Mouse (Mus musculus): ENCODE data around the gene Uchl3.

Uchl3 gene

DNA sequence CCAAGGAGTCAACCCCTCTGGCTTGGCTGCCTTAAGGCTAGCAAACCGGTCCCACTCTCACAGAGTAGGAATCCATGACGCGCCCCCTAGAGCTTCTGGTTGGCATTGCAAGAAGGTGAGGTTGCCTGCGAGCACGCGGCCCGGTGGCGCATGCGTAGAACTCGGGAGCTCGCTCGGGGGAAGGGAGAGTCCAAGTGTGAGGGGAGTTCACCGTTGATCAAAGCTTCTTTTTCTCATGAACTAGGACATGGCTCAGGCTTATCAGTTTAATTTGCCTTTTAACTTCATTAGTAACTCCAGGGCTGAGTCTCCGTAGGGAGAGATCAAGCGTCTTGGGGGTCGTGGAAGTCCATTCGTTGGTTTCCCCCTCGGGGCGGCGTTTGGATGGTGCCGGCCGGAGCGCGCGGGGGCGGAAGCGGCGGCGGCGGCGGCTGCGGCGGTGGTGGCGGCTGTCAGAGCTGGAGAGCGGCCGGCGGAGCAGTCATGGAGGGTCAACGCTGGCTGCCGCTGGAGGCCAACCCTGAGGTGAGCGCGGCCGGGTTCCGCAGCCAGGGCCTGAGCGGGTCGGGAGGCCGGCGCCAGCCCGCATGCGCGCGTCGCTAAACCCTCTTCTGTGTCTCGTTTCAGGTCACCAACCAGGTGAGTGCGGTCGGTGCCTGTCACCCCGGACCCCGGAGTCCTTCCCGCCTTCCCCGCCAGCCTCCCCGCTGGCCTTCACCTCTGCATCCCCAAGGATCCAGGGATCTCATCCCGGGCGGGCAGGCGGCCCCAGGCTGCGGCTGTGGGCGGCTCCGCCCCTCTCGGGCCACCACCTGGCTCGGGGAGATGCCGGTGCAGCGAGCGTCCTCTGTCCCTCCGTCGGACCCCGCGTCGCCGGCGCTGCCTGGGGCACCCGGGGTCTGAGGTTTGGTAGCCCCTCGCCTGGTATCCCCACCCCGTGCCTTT is at the start of gene Uchl3:
Uchl3 (plus strand) TSS at position 387 of the 945 bp plus-strand sequence.
- peak; percentile 95 for DNase-seq (ENCODE audit: low read depth)

DNA sequence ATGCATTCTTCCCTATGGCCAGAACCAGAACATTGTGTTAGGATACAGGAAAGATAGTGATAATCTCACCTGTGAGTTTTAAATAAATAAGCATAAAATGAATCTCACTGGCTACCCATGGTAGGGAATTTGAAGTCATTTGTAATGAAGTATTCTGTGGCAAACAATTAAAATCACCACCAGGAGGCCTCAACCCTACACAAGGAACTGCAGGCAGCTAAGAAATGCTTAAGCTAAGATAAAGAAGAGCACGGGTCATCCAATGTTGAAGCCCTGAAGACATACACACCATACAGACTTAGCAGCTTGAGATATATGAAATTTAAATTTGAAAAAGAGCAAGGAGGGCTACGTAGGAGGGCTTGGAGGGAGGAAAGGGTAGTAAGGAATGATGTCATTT is 47.9 kb upstream of the Uchl3 start:
- no peak for DNase-seq (ENCODE audit: low read depth)

DNA sequence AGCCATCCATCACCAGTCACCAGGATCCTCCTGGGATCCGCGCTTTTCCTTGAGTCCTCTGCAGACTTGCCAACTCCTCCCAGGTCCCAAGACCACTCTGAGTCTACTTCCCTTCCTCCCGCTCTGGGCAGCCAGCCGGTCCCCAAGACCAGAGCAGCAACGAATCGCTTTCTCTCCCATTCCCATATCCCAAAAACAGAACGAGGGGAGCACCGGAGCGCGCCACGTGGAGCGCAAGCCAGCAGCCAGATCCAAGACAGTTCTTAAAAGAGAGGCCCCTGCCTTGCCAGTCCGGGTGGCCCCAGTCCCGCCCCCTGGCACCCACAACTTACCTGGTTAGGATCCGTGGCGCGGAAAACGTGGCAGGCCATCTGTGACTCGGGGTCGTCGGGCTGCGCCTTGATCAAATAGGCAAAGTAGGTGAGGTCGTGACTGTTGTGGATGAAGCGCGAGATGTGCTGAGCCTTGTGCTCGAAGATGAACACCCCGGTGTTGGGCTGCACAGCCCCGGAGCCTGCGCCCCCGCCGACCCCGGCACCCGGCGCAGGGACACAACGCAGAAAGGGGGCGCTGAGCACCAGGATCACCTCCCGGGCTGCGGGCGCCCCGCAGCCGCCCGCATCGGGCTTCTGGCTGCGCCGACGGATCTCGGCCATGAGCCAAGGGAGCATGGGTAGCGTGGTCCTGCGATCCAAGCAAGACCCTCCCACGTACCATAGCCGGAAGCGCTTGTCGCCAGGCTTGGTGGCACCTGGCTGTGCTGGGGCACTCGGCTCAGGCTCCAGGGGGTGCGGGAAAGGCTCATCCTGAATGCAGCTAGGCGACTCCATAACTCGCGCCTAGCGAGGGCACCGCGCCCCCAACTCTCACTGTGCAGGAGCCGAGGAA is 45.9 kb upstream of the Uchl3 start:
- DNase-seq (ENCODE audit: low read depth) = peak; percentile 7

DNA sequence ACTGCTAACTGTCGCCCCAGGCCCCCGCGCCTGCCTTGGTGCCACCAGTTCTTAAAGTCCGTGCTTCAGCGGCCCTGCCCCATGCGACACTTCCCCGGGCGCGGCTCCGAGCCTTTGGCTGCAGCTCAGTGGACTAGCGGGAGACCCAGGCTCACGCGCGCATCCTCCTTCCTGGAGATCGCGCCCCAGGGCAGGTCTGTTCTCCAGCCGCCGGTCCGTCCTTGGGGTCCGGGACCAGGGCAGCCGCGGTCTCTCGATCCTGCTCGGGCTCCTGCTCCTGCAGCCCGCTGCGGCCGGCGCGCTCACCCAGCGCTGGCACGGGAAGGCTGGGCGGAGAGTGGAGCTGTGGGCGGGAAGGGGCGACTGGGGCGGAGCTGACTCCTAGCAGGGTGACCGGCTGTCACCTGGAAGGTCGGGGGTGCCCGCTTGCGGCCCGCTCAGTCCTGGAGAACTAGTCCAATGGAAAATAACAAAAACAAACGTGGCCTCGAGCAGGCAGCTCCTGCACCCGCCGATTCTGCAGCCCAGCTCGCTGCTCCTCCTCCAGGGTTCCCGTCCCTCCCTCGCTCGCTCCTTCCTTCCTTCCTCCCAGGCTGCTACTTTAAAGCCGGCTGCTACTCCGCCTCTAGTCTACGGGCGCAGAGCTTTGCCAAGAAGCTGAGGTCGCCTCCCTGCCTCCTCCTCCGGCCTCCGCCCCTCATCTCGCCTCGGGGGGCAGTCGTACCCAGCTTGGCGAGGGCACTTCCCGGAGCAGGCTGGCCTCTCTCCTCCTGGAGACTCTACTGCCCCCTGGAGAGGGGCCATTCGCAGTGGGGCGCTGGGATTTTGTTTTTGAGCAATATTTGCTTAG is 45.0 kb upstream of the Uchl3 start, which contains the start of gene Tbc1d4:
Tbc1d4 (minus strand) TSS at position 673 of the 850 bp plus-strand sequence.
- DNase-seq (ENCODE audit: low read depth) = peak; percentile 66

DNA sequence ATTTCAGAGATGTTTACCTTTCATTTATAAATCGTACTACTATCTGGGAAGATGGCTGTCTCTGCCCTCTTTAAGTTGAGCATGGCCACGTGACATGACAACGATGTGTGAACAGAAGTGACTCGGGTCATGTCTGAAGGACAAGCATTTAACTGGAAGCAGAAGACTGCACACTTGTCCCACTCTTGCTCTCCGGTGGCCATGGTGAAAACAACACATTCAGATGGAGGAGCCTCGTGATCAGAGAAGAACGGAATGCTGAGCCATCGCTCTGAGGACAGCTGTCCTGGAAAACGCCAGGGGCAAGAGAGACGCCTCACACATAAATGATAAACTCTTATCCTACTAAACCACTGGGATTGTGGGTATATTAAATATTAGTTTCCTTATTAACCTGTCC is 43.1 kb upstream of the Uchl3 start:
- no peak for DNase-seq (ENCODE audit: low read depth)

DNA sequence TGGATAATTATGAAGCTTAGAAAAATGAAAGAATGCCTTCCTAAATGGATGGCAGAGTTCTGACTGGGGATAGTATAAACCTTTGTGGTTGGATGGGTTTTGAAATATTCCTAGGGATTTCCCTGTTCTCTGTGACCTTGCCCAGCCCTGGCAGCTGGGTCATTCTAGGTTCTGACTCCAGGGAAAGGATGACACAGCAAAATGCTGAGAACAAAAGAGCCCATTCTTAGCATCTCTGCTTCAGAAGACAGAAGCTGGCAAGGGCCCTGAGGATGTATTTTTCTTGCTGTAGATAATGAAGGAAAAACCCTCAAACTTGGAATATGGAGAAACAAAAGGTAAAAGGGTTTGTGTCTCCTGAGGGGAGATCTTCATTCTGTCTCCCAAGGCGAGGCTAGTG is 40.6 kb upstream of the Uchl3 start:
- DNase-seq (ENCODE audit: low read depth) = no peak

DNA sequence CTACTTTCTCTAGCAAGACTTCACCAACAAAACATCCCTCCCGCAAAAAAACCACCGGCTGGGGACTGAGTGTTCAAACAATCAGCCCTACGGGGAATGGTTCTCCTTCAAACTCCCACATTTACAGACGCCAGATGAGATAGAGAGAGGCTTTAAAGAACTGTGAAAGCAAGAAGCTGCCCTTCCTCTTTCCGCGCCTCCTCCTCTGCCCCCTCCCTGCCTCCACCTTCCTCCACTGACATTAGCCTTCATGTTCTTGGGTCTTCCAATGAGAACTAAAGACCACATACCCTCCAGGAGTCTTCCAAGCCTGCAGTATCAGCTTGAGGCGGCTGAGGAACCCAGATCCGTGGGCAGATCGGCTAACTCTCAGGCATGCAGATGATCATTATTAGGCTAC is 37.6 kb upstream of the Uchl3 start:
- no peak for DNase-seq (ENCODE audit: low read depth)

DNA sequence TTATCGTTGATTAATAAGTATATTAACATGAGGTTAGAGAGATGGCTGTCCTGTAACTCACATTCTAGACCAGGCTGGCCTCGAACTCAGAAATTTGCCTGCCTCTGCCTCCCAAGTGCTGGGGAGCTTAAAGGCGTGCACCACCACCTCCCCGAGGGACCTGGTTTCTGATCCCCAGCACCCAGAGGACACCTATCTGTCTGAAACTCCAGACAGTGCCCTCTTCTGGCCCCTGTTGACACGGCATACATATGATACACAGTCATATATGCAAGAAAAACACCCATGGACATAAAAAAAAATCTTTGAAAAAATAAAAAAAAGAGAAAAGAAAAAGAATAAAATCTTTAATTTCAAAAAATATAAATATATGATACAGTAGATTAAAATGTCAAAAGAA is 36.1 kb upstream of the Uchl3 start:
- no peak for DNase-seq (ENCODE audit: low read depth)

DNA sequence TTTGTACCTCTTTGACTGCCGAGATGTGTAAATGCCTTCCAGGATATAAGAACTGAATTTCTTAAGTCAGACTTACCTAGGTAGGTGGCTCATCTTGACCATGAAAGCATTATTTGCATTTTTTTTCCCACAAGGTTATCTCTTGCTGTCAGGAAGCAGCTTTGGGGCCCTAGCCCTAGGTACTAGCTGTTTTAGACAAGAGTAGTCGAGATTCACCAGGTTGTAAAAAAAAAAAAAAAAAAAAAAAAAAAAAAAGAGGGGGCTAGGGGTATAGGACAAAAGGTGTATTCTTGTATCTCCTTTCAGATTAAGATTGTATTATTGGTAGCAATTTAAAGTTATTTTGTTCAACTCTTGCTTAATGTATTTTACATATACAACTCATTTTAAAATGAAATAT is 23.2 kb upstream of the Uchl3 start:
- no peak for DNase-seq (ENCODE audit: low read depth)

DNA sequence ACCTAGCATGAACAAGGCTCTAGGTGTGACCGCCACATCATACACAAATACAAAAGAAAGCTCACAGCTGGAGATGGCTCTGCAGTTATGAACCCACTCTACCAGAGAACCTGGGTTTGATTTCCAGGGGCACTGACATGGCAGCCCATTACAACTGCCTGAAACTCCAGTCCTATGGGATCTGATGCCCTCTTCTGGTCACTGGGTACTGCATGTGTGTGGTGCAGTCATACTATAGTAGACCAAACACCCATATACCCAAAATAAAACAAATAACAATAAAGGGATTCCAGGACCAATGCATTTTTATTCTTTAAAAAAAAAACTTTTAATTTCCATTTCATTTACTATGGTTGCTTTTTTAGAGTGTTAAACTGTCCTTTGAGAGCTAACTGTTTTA is 18.0 kb upstream of the Uchl3 start:
- no peak for DNase-seq (ENCODE audit: low read depth)

DNA sequence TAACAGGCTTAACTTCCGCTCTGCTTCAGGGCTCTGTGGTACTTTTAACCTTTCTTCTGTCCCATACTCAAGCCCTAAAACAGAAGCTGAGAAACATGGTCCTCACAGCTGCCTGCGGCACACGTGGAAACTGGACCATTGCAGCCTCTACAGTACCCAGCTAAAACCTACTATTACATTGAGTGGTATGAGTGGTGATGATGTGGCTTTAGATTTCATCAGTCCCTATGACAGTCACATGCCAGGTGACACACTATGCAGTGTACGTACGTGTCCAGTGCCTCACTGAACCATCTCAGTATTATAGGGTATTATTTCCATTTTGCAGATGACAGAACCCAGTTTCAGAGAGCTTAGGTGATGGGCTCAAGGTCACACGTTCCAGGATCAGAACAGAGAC is 16.4 kb upstream of the Uchl3 start:
- no peak for DNase-seq (ENCODE audit: low read depth)

DNA sequence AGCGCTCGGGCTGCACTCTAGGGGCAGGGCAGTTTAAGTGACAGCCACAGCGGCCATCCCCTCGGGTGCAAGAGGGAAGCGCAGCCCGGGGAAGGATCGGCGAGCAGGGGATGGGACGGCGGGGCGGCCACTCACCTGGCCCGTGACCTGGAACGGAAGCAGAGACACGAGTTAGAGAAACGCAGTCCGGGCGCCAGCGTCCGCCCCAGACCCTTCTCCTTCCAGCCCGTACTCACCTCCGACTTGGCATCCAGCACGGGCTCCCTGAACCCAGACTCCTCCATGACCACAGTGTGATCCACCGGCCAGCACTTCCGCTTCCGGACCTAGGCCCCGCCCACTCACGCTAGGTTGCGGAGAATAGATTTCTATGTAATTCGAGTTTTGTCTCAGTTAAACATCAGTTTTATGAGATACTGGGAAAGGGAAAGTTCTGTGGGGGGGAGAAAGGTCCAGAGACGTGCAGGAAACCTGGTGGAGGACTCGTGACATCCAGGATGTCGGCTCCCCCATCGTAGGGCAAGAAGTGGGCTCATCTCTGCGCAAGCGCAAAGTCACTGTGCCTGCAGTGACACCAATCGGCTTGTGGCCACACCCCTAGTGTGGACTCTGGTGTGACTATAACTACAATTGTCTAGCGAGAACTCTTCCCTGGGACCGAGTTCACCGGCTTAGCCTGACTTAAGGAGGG is 13.5 kb upstream of the Uchl3 start, which contains the start of gene Commd6:
Commd6 (minus strand) TSS at position 534 of the 691 bp plus-strand sequence.
- DNase-seq (ENCODE audit: low read depth) = peak; percentile 84

DNA sequence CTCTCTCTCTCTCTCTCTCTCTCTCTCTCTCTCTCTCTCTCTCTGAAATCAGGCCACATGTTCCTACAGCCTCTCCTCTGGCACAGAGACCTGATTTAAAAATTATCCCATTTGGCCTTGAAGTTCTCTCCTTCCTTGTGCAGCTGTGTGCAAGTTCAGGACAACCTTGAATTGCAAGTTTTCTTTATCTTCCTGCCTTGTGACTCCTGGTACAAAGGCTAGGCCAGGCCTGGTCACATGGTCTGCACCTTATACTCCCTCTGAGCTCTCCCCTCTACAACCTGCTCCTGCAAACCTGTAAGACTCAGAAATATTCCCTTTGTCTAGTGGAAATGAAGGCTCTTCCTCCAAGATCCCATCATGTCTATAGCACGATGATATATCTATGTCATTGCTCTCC is 8.8 kb upstream of the Uchl3 start:
- no peak for DNase-seq (ENCODE audit: low read depth)

DNA sequence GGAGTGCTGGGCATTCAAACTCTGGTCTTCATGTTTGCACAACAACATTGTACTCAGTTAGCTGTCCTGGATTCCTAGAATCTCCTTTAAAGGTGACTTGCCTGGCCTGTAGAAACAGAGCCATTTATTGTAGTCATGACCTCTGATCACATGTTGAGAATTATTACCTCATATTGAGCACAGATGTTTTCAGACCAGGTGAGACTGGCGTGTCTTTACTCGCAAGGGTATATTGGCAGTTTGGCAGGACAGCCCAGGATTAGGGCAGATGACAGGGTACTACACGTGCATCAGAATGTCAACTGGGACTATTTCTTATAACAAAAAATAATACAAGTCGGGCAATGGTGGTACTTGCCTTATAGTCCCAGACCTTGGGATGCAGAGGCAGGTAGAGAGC is 3.2 kb upstream of the Uchl3 start:
- DNase-seq (ENCODE audit: low read depth) = no peak

DNA sequence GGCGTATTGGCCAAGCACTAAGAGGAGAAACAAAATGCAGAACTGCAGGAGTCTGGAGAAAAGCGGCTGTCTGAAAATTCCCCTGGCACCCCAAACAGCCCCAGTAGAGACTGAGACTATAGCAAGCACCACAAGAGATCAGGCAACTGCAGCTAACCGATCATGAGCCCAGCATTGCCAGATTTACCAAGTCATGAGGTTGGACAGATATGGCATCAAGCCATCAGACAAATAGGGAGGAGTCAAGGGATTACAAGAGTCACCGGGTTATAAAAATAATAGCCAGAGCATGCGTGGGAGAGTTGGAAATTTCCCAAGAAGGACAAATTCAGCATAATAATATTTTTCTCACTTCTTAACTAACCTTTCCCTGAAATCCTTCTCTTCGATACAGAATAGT is 1.2 kb upstream of the Uchl3 start:
- no peak for DNase-seq (ENCODE audit: low read depth)

DNA sequence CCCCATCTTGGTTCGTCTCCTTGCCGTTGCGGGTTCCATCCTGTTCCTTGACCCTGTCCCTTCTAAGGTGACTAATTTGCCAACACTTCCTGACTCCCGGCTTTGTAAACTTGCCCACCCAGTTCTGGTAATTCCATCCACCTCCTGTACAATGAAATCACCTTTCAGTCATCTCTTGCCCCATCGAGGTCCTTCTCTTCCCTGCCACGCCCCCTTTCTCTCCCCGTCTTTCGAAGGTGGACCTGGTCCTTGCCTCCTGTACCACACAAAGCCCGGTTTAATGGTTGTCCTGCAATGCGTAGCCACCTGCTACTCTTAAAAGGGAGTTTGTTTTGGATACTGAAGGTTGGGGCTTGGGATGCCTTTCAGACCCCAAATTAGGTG is 751 bp downstream of the Uchl3 start:
- DNase-seq (ENCODE audit: low read depth) = no peak

DNA sequence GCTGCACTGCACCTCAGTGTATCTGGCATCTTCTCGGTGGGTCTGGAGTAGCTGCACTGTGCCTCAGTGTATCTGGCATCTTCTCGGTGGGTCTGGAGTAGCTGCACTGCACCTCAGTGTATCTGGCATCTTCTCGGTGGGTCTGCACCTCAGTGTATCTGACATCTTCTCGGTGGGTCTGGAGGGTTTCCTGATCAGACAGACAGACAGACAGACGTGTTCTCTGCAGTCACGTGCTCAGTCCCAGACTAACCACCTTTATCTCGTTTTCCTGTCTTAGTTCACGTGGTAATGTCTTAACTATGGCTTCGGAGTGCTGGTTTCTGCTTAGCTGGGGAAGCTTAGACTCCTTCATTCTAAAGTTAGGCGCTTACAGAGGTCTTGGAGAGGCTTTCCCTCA is 2.5 kb downstream of the Uchl3 start:
- no peak for DNase-seq (ENCODE audit: low read depth)

DNA sequence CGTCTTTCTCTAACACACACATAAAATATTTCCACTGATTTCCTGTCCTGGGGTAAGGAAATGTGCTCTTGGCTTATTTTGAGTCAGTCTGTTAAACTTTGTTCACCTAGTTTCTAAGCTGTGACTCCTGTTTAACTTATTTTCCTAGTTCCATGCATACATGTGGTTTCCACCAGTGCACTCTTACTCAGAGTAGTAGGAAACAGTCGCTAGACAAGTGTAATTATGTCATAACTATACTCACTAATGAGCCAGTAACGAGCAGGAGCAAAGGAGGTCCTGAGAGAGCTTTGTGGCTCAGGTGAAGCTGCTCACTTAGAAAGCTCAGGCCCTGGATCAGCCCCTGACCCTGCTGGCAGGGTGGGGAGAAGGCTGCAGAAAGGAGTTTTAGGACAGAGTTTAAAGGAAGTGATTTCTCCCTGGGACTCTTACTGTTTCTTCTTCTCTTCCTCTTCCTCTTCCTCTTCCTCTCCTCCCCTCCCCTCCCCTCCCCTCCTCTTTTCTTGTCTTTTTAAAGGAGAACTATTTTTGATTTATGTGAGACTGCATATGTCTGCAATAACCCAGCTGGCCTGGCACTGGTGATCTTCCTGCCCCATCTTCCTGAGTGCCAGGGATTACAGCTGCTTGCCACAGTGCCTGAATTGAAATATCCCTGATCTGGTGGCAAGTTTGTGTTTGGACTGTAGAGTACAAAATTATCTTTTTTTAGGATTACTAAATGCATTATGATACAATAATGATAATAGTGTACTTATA is 8.1 kb downstream of the Uchl3 start:
- no peak for DNase-seq (ENCODE audit: low read depth)

DNA sequence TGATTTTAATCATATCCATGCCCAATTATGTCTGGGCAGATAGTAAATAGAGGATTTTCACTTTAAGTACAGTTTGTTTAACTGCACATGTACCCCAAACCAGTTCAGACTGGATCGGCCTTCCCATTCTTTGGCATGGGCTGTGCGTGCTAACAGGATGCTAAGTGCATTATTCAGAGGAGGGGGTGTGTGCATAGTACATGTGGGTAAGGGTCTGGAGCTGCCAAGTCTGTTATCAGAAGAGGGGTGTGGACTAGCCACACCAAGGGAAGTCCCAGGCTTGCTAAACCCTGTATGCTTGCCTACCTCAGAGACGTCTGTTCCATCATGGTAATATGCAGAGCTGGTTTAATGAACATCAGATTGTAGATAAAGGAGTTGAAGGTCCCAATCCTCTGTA is 10.5 kb downstream of the Uchl3 start:
- DNase-seq (ENCODE audit: low read depth) = no peak

DNA sequence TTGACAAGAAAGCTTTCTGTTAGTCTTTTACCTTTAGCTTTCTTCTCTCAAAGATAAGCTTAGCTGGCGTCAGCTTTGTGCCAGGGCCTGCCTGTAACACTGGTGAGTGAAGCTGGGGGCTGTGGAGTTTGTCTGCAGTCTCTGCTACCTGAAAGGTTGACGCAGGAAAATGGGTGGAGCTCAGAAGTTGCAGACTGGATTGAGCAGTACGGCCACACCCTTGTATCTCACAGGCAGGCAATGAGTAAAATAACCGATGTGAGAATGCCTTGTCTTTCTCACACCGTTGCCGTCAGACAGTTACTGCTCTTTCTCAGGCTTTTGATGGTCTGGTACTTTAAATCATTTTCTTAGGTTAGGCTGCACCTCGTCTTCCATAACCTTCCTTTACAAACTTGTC is 12.3 kb downstream of the Uchl3 start:
- no peak for DNase-seq (ENCODE audit: low read depth)

DNA sequence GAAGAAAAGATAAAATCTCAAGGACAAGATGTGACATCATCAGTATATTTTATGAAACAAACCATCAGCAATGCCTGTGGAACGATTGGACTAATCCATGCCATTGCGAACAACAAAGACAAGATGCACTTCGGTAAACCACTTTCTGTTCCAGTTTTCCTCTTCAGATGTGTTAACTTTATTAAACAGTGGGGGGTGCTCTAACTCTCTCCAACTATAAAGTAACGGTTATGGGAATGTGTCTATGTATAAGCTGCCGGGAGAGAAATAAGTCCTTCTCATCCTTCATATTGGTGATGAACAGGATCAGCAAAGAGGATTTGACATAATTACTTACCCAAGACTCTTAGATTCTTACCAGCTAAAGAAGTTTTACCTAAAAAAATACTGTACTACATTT is 12.8 kb downstream of the Uchl3 start:
- no peak for DNase-seq (ENCODE audit: low read depth)

Data from c-Kit-positive CD71-negative TER-119-negative erythroid progenitor cells, embryonic 14.5 days (primary cell).